ENCODE assay signal across 29 mouse cellular contexts in the genomic region with DNA sequence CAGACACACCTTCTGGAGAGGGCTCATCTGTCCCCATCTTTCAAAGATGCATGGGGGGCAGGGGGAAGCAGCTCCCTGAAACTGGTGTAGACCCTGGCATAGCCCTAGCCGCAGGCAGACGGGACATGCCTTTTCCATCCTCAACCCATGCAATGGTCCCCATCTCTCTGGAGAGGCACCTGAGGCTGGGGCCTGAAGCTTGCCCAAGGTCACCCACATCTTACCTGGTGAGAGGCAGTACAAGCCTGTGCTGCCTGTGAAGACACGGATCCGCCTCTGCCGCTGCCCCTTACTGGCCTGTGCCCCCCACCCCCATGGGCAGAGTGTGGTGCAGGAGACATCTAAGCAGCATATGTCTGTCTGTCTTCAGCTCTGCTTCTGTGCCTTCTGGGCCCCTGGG. TPM values are rescaled to one million over a fixed set of nuclear protein-coding genes. Genes with fewer than 3 reads are reported as not detected.
DNase-seq lines count a peak whose midpoint lies in the region; ATAC-seq and TF ChIP-seq lines count a peak whose summit lies in the region.
"Had no signal": no experiment of that assay in that cellular context is flagged by ENCODE, and none has a peak within 500 bp of the region (broad histone marks: within the 10 kb centered on the region; RNA-seq: fewer than 3 reads in every experiment).

No protein-coding gene starts in this region.

- intact Hi-C loops in heart, postnatal 14 days (cut with DNase I) = no loop called here

- no peak for DNase-seq in forebrain, embryonic 10.5 days (ENCODE audit: extremely low spot score, low spot score)
- DNase-seq in heart, embryonic 10.5 days (ENCODE audit: low spot score) = no peak
- DNase-seq in heart, postnatal 14 days = no peak
- no peak for DNase-seq in lung, postnatal 0 days (ENCODE audit: low spot score)
- DNase-seq in lung, postnatal 25 days (ENCODE audit: low spot score) = no peak
- no peak for DNase-seq in embryonic facial prominence, embryonic 10.5 days (ENCODE audit: low spot score)
- DNase-seq in right cerebral cortex, postnatal 25 days = no peak
- DNase-seq: adrenal gland, adult 2 months; adrenal gland, postnatal 14 days; cerebellum, adult 11-12 months; cerebellum, adult 8-10 months; cerebellum, postnatal 10 days; cerebellum, postnatal 36 days; embryo, embryonic 11 days; forebrain, postnatal 0 days; gastrocnemius, adult 2 months; gastrocnemius, postnatal 14 days; heart, adult 2 months; heart, postnatal 10 days; heart, postnatal 4 days; kidney, adult 11 months had no signal

- TF ChIP-seq CTCF in lung, postnatal 0 days (IDR thresholded peaks at IDR 0.05) = no peak

- peaks cover 46% of the 10 kb centered on the region for H3K4me1 ChIP-seq in forebrain, embryonic 10.5 days
- H3K4me1 ChIP-seq in forebrain, embryonic 16.5 days (replicated peaks; ENCODE audit: control insufficient read depth, insufficient read depth, low read length) = no peaks in the 10 kb centered on the region
- peaks cover 66% of the 10 kb centered on the region for H3K4me1 ChIP-seq in heart, embryonic 10.5 days
- H3K4me1 ChIP-seq in lung, postnatal 0 days (ENCODE audit: insufficient read depth, low read depth, low read length) = peaks cover 11% of the 10 kb centered on the region; the same call in 1 of the 2 replicates
- H3K4me1 ChIP-seq in embryonic facial prominence, embryonic 10.5 days = peaks cover 45% of the 10 kb centered on the region

- H3K4me2 ChIP-seq in forebrain, embryonic 16.5 days (ENCODE audit: low read length) = no peak overlapping the region
- no peak overlapping the region for H3K4me2 ChIP-seq in lung, postnatal 0 days (replicated peaks; ENCODE audit: low read depth, low read length)
- H3K4me2 ChIP-seq: forebrain, embryonic 13.5 days; heart, embryonic 12.5 days; heart, embryonic 15.5 days; hindbrain, embryonic 12.5 days; hindbrain, embryonic 15.5 days; intestine, embryonic 15.5 days had no signal

- ATAC-seq in forebrain, embryonic 16.5 days = no peak
- ATAC-seq in lung, postnatal 0 days = no peak
- ATAC-seq: forebrain, embryonic 13.5 days; forebrain, postnatal 0 days; intestine, embryonic 15.5 days had no signal

- H3K27ac ChIP-seq in forebrain, embryonic 10.5 days = 0 out of 2 replicates have a peak overlapping the region, but pooled peaks have one; percentile 40
- no peak overlapping the region for H3K27ac ChIP-seq in forebrain, embryonic 16.5 days (ENCODE audit: low read length)
- peak overlapping the region; percentile 43; the same call in 1 of the 2 replicates for H3K27ac ChIP-seq in heart, embryonic 10.5 days
- H3K27ac ChIP-seq in lung, postnatal 0 days (ENCODE audit: low read length) = peak overlapping the region; percentile 72
- H3K27ac ChIP-seq in embryonic facial prominence, embryonic 10.5 days (replicated peaks) = 0 out of 2 replicates have a peak overlapping the region, but pooled peaks have one; percentile 15
- H3K27ac ChIP-seq: forebrain, embryonic 13.5 days; heart, adult 2 months; hindbrain, embryonic 12.5 days; hindbrain, embryonic 15.5 days; intestine, embryonic 15.5 days had no signal

- H3K4me3 ChIP-seq in forebrain, embryonic 10.5 days = no peak overlapping the region
- H3K4me3 ChIP-seq in forebrain, embryonic 16.5 days (replicated peaks; ENCODE audit: low read length) = no peak overlapping the region
- no peak overlapping the region for H3K4me3 ChIP-seq in heart, embryonic 10.5 days
- no peak overlapping the region for H3K4me3 ChIP-seq in lung, postnatal 0 days (ENCODE audit: low read depth, low read length)
- no peak overlapping the region for H3K4me3 ChIP-seq in embryonic facial prominence, embryonic 10.5 days
- H3K4me3 ChIP-seq: forebrain, embryonic 13.5 days; gastrocnemius, adult 2 months; heart, adult 2 months; heart, embryonic 12.5 days; heart, embryonic 15.5 days; hindbrain, embryonic 12.5 days; hindbrain, embryonic 15.5 days; intestine, embryonic 15.5 days had no signal

- no peaks in the 10 kb centered on the region for H3K36me3 ChIP-seq in forebrain, embryonic 10.5 days (replicated peaks)
- H3K36me3 ChIP-seq in forebrain, embryonic 16.5 days (ENCODE audit: control insufficient read depth, insufficient read depth) = no peaks in the 10 kb centered on the region
- H3K36me3 ChIP-seq in heart, embryonic 10.5 days = no peaks in the 10 kb centered on the region
- no peaks in the 10 kb centered on the region for H3K36me3 ChIP-seq in lung, postnatal 0 days (ENCODE audit: insufficient read depth, low read length)
- no peaks in the 10 kb centered on the region for H3K36me3 ChIP-seq in embryonic facial prominence, embryonic 10.5 days (replicated peaks)
- H3K36me3 ChIP-seq: heart, embryonic 12.5 days; heart, embryonic 15.5 days; hindbrain, embryonic 12.5 days; hindbrain, embryonic 15.5 days; intestine, embryonic 15.5 days had no signal

- no peak for TF ChIP-seq EP300 in lung, postnatal 0 days (IDR thresholded peaks at IDR 0.05)

- H3K27me3 ChIP-seq in forebrain, embryonic 10.5 days (ENCODE audit: poor library complexity, severe bottlenecking) = no peaks in the 10 kb centered on the region
- H3K27me3 ChIP-seq in forebrain, embryonic 16.5 days (replicated peaks; ENCODE audit: control insufficient read depth, insufficient read depth, low read length) = no peaks in the 10 kb centered on the region
- peaks cover 34% of the 10 kb centered on the region for H3K27me3 ChIP-seq in heart, embryonic 10.5 days (ENCODE audit: insufficient read depth, poor library complexity, severe bottlenecking)
- H3K27me3 ChIP-seq in lung, postnatal 0 days (replicated peaks; ENCODE audit: insufficient read depth, low read length) = no peaks in the 10 kb centered on the region
- H3K27me3 ChIP-seq in embryonic facial prominence, embryonic 10.5 days (replicated peaks; ENCODE audit: low read depth, poor library complexity, severe bottlenecking) = no peaks in the 10 kb centered on the region; the same call in 1 of the 2 replicates
- H3K27me3 ChIP-seq: forebrain, embryonic 13.5 days; hindbrain, embryonic 12.5 days; hindbrain, embryonic 15.5 days; intestine, embryonic 15.5 days had no signal

- 88% methylated on average over 5 of the region's 5 CpGs for WGBS in forebrain, embryonic 10.5 days
- 88% methylated on average over 5 of the region's 5 CpGs for WGBS in forebrain, embryonic 16.5 days
- 60% methylated on average over 5 of the region's 5 CpGs for WGBS in heart, embryonic 10.5 days
- whole genome bisulfite sequencing in lung, postnatal 0 days = 60% methylated on average over 5 of the region's 5 CpGs
- 82% methylated on average over 5 of the region's 5 CpGs for WGBS in embryonic facial prominence, embryonic 10.5 days

- no peaks in the 10 kb centered on the region for H3K9me3 ChIP-seq in forebrain, embryonic 10.5 days
- H3K9me3 ChIP-seq in forebrain, embryonic 16.5 days (ENCODE audit: control insufficient read depth, low read length) = no peaks in the 10 kb centered on the region
- no peaks in the 10 kb centered on the region for H3K9me3 ChIP-seq in heart, embryonic 10.5 days
- no peaks in the 10 kb centered on the region for H3K9me3 ChIP-seq in lung, postnatal 0 days (ENCODE audit: low read length)
- H3K9me3 ChIP-seq in embryonic facial prominence, embryonic 10.5 days = no peaks in the 10 kb centered on the region
- H3K9me3 ChIP-seq: forebrain, embryonic 13.5 days; heart, embryonic 15.5 days; hindbrain, embryonic 12.5 days; hindbrain, embryonic 15.5 days; intestine, embryonic 15.5 days had no signal

- H3K9ac ChIP-seq in forebrain, embryonic 16.5 days (replicated peaks; ENCODE audit: low read depth, low read length) = no peak overlapping the region
- no peak overlapping the region for H3K9ac ChIP-seq in lung, postnatal 0 days (replicated peaks; ENCODE audit: low read depth)
- H3K9ac ChIP-seq: forebrain, embryonic 13.5 days; forebrain, postnatal 0 days; heart, embryonic 12.5 days; heart, embryonic 15.5 days; hindbrain, embryonic 12.5 days; hindbrain, embryonic 15.5 days; intestine, embryonic 15.5 days had no signal

RNA-seq across cellular contexts. Expression of a gene that starts 23.2 kb away (rescaled TPM):
- polyA plus RNA-seq in forebrain, embryonic 10.5 days (2016; fragmentation: Nextera tagmentation; extraction: Ambion mirVana) = 0.32 and 0.98 TPM in 2 replicates
- 2.3 and 2.7 TPM in 2 replicates for polyA plus RNA-seq in forebrain, embryonic 16.5 days (2015; fragmentation: Nextera tagmentation; extraction: Ambion mirVana)
- polyA plus RNA-seq in heart, embryonic 10.5 days (2016; fragmentation: Nextera tagmentation; extraction: Ambion mirVana) = 1.3 and 3.3 TPM in 2 replicates
- 10 to 100 TPM; 23.8 to 25.0 TPM for total RNA-seq in heart, postnatal 14 days (2021)
- 53.4 and 63.8 TPM in 2 replicates for polyA plus RNA-seq in lung, postnatal 0 days (2015; fragmentation: Nextera tagmentation; extraction: Ambion mirVana)
- 0.41 and 0.69 TPM in 2 replicates for polyA plus RNA-seq in embryonic facial prominence, embryonic 10.5 days (2016; fragmentation: Nextera tagmentation; extraction: Ambion mirVana)
- total RNA-seq: MEL had no signal

Comparison
In these comparisons a context has a peak if more than half of its experiments do, and no peak if none do; other contexts are left out.
1. RNA of a gene that starts 23.2 kb away (polyA plus RNA-seq): 53.4 to 63.8 TPM in lung, postnatal 0 days; 1.3 to 3.3 TPM in heart, embryonic 10.5 days, 2.3 to 2.7 TPM in forebrain, embryonic 16.5 days, 0.32 to 0.98 TPM in forebrain, embryonic 10.5 days and 0.41 to 0.69 TPM in embryonic facial prominence, embryonic 10.5 days; every median in the first group is over 10 times any median in the second.